Mouse (Mus musculus) intestine, embryonic 14.5 days (tissue): ENCODE results near the gene Arhgap19. TPM values are rescaled to one million over a fixed set of nuclear protein-coding genes. Genes with fewer than 3 reads are reported as not detected.
"Not testable (repeated sequence)": the region's sequence is repeated elsewhere in the genome, so short reads cannot be mapped to it uniquely, and the experiment has no call there.

Experiments used
- ATAC-seq: fragments of 200-750 bp; cut with Nextera tagmentation; replicated peaks from 2 replicates; pipeline ENCODE4 v1.8.0; 2017; ENCODE audit warnings: low read depth, moderate number of reproducible peaks, moderate TSS enrichment, moderate library complexity; ENCODE audit not compliant: low FRiP score, low TSS enrichment
- DNase-seq: peaks from one replicate; pipeline ENCODE4 v3.0.0-alpha.2; 2018; ENCODE audit warnings: low spot score
- H3K27ac ChIP-seq: fragments of 300-500 bp; sonication (generic); 2 replicates; pipeline ENCODE4 v1.5.1; 2014; ENCODE audit warnings: low read depth, mild to moderate bottlenecking, control low read depth
- H3K27me3 ChIP-seq: fragments of 300-500 bp; sonication (generic); replicated peaks from 2 replicates; pipeline ENCODE4 v1.6.1; 2014; ENCODE audit warnings: low read length, control low read depth; ENCODE audit not compliant: control insufficient read depth, insufficient read depth
- H3K36me3 ChIP-seq: fragments of 300-500 bp; sonication (generic); 2 replicates; pipeline ENCODE4 v1.6.1; 2014; ENCODE audit warnings: low read length, control low read depth; ENCODE audit not compliant: control insufficient read depth, insufficient read depth
- H3K4me1 ChIP-seq: fragments of 300-500 bp; sonication (generic); replicated peaks from 2 replicates; pipeline ENCODE4 v1.6.1; 2014; ENCODE audit warnings: low read length, control low read depth, mixed read lengths; ENCODE audit not compliant: control insufficient read depth, insufficient read depth
- H3K4me2 ChIP-seq: fragments of 300-500 bp; sonication (generic); 2 replicates; pipeline ENCODE4 v1.6.1; 2014; ENCODE audit warnings: low read length
- H3K4me3 ChIP-seq: fragments of 300-500 bp; sonication (generic); 2 replicates; pipeline ENCODE4 v1.5.1; 2014; ENCODE audit warnings: low read depth, low read length, control low read depth, mixed read lengths
- H3K9ac ChIP-seq: fragments of 300-500 bp; sonication (generic); 2 replicates; pipeline ENCODE4 v1.6.1; 2014; ENCODE audit warnings: mild to moderate bottlenecking, low read length
- H3K9me3 ChIP-seq: fragments of 300-500 bp; sonication (generic); 2 replicates; pipeline ENCODE4 v1.6.1; 2016; ENCODE audit warnings: low read length, control low read depth; ENCODE audit not compliant: control insufficient read depth
- WGBS: fragments of 180-500 bp; shearing (Covaris S2); extraction: QIAGEN DNeasy Blood & Tissue Kit; methylation state at CpG from one replicate; pipeline ENCODE4 v1.1.7; 2014; 5-methylcytosine and 5-hydroxymethylcytosine counted together
- polyA plus RNA-seq: library from polyadenylated mRNA; unstranded; fragments of >200 nt; fragmentation: Nextera tagmentation; extraction: Ambion mirVana; gene quantifications from 2 replicates; pipeline ENCODE4 v1.2.1, GENCODE M21; 2014

The Arhgap19 gene
- 25.5 and 29.0 TPM in 2 replicates for polyA plus RNA-seq

- DNase-seq (peak; percentile 86), ATAC-seq (peak; percentile 98)
- Histone ChIP-seq H3K36me3 (no peaks in the 10 kb centered on the region), H3K4me2 (peak within 1 kb of the TSS; percentile 88), H3K9ac (peak within 1 kb of the TSS; percentile 86), H3K4me1 (peaks cover 11% of the 10 kb centered on the region), H3K27ac (peak within 1 kb of the TSS; percentile 52; the same call in 1 of the 2 replicates), H3K27me3 (no peaks in the 10 kb centered on the region), H3K9me3 (no peaks in the 10 kb centered on the region), H3K4me3 (peak within 1 kb of the TSS; percentile 95)
- WGBS = under 1% methylated on average over 48 of the region's 48 CpGs
These were observed at the start of gene Arhgap19 for GRCm38 (mm10) chr19:41801742-41802369. Gene Arhgap19, minus strand, starts transcription at chr19:41802047.

- no peak for DNase-seq
- peaks cover 8% of the 10 kb centered on the region for H3K4me1 ChIP-seq
- H3K9ac ChIP-seq = no peak overlapping the region
- H3K27ac ChIP-seq = no peak overlapping the region
- H3K36me3 ChIP-seq = no peaks in the 10 kb centered on the region
- ATAC-seq = no peak
- no peak overlapping the region for H3K4me3 ChIP-seq
- no peaks in the 10 kb centered on the region for H3K9me3 ChIP-seq
- H3K4me2 ChIP-seq = no peak overlapping the region
- WGBS = 41% methylated on average over 14 of the region's 14 CpGs
- H3K27me3 ChIP-seq = no peaks in the 10 kb centered on the region
These were observed 49.1 kb upstream of the Arhgap19 start for GRCm38 (mm10) chr19:41850719-41851543.

- no peak for ATAC-seq
- Histone ChIP-seq H3K36me3 (no peaks in the 10 kb centered on the region), H3K4me1 (peaks cover 8% of the 10 kb centered on the region), H3K27ac (no peak overlapping the region), H3K4me3 (no peak overlapping the region), H3K4me2 (no peak overlapping the region), H3K9me3 (no peaks in the 10 kb centered on the region), H3K9ac (no peak overlapping the region), H3K27me3 (no peaks in the 10 kb centered on the region)
- 47% methylated on average over 6 of the region's 6 CpGs for WGBS
- no peak for DNase-seq
These were observed 48.3 kb upstream of the Arhgap19 start for GRCm38 (mm10) chr19:41850021-41850718.

DNA sequence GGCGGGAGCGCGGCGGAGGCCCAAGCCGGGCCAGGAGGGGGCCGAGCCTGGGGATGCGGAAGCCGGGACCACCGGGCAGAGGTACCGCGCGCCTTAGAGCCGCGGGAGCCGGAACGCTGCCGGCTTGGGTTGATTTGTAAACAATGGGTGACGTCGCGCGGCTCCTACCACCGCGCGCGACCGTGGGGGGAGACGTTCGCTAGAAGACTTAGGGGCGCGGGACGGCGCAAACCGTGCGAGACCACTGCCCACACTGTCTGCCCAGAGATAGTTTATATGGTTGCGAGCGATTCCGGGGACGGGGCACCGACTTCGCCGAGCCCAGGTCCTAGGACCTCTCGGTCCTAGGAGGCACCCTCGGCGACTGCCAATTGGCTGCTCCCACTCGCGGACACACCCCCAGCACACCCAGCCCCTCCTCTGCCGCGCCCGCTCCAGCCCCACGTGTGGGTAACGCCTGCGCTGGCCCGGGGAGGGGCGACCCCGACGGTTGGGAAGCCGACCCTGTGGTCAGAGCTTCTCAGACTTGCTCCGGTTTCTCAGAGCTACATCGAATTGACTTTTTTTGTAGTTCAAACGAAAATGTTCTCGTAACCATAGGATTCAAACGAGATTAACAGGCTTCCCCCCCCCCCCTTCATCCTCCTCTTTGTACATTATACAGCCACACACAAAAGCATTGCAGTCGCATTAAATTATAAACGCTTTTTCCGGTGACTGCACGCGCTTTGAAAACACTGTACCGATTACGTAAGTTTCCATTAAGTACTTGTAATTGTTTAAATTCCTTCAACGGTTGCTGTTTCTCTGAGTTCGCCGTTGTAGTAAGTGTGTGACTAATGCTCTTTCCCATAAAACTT lies 46.4 kb upstream of the Arhgap19 start, which contains the start of gene Frat2:
Gene Frat2 (minus strand): TSS at position 141 of the 860 bp plus-strand sequence.
- H3K9ac ChIP-seq = peak within 1 kb of the TSS; percentile 74
- no peaks in the 10 kb centered on the region for H3K27me3 ChIP-seq
- WGBS = under 1% methylated on average over 72 of the region's 72 CpGs
- H3K4me1 ChIP-seq = peaks cover 8% of the 10 kb centered on the region
- H3K27ac ChIP-seq = peak within 1 kb of the TSS; percentile 92
- no peaks in the 10 kb centered on the region for H3K36me3 ChIP-seq
- ATAC-seq (peak; percentile 97), DNase-seq (peak; percentile 96)
- no peaks in the 10 kb centered on the region for H3K9me3 ChIP-seq
- peak within 1 kb of the TSS; percentile 67 for H3K4me3 ChIP-seq
- H3K4me2 ChIP-seq = peak within 1 kb of the TSS; percentile 91

- not testable (repeated sequence) for H3K9me3 ChIP-seq, H3K36me3 ChIP-seq, H3K4me1 ChIP-seq, H3K27me3 ChIP-seq, ATAC-seq
- peak; percentile 87 for DNase-seq
- peak overlapping the region; percentile 74 for H3K9ac ChIP-seq
- peak overlapping the region; percentile 92 for H3K27ac ChIP-seq
- H3K4me2 ChIP-seq = peak overlapping the region; percentile 91
- WGBS = 0% methylated on average over 38 of the region's 53 CpGs
- peak overlapping the region; percentile 67 for H3K4me3 ChIP-seq
These were observed 45.8 kb upstream of the Arhgap19 start for GRCm38 (mm10) chr19:41847614-41847991.

- ATAC-seq (peak; percentile 12; the same call in 1 of the 2 replicates), DNase-seq (peak; percentile 78)
- Histone ChIP-seq H3K36me3 (no peaks in the 10 kb centered on the region), H3K9me3 (no peaks in the 10 kb centered on the region), H3K4me1 (peaks cover 8% of the 10 kb centered on the region), H3K4me3 (peak overlapping the region; percentile 67), H3K9ac (peak overlapping the region; percentile 74), H3K4me2 (peak overlapping the region; percentile 91), H3K27me3 (no peaks in the 10 kb centered on the region), H3K27ac (peak overlapping the region; percentile 92)
- under 1% methylated on average over 64 of the region's 64 CpGs for whole genome bisulfite sequencing
These were observed 45.3 kb upstream of the Arhgap19 start for GRCm38 (mm10) chr19:41847091-41847581.

DNA sequence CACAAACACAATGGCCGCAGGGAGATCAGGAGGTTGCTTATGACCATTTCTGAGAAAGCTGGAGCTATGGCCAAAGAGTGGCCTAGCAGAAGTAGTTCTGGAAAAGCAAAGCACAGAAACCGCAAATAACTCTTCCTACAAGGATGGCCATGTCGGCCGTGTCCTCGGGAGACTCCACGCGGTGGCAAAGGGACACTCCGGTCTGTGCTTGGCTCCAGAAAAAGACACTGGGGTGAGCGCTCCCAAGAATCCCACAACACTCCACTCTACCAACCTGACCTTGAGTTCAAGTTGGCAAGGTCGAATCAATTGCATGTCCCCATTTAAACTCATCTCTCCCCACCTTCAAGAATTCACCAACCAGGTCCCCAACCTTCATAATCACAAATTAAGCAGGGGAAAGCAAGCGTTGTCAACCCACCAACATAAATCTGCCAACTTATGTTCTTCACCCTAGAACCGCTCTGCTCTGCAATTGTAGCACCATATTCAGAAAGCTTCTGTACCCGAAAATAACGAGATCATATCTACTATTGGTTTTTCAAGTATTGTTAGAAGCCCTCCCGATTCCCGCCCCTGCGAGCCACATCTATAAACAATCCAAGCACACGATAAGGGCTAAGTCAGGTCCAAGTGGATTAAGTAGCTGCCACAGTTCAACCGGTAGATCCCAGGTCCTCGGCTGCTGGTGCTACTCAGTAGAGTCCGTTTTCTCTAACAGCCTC lies 44.7 kb upstream of the Arhgap19 start:
- peaks cover 8% of the 10 kb centered on the region for H3K4me1 ChIP-seq
- peak overlapping the region; percentile 91 for H3K4me2 ChIP-seq
- peak overlapping the region; percentile 67 for H3K4me3 ChIP-seq
- WGBS = 11% methylated on average over 21 of the region's 21 CpGs
- H3K36me3 ChIP-seq = no peaks in the 10 kb centered on the region
- ATAC-seq = no peak
- peak; percentile 58 for DNase-seq
- no peaks in the 10 kb centered on the region for H3K27me3 ChIP-seq
- H3K27ac ChIP-seq = peak overlapping the region; percentile 92
- peak overlapping the region; percentile 74 for H3K9ac ChIP-seq
- no peaks in the 10 kb centered on the region for H3K9me3 ChIP-seq
